Mouse (Mus musculus) stomach, postnatal 0 days (tissue): ENCODE measurements around the gene Lpp.

Experiments used
- CTCF ChIP-seq: IDR thresholded peaks from 2 replicates; pipeline ENCODE4 v1.5.1; 2016; ENCODE audit warnings: antibody characterized with exemption, low read depth, mild to moderate bottlenecking, moderate library complexity
- EP300 ChIP-seq: optimal IDR thresholded peaks from 2 replicates; pipeline ENCODE3; 2016; ENCODE audit warnings: antibody characterized with exemption

DNA sequence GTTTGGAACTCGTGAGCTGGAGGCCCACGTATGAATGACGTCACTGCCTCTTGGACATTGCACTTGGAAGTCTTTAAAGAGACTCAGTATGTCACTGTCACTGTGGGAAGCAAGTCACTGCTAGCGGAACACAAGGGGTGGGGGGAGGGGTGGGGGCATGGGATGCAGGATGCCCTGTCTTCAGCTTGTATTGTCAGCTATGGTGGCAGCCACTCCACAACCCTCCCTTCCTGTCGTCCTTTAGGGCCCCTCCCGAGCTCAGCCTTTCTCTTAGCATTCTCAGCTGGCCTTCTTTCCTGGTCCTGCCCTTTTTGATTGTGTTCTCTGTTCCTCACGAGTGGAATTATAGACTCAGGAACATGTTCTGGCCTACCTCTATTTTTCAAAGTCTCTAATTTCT, 40.3 kb downstream of the Lpp start:
- TF ChIP-seq CTCF (no peak), EP300 (no peak)
